Mouse (Mus musculus) MEL (cell line): ENCODE measurements around the gene Ncf1. TPM values are rescaled to one million over a fixed set of nuclear protein-coding genes. Genes with fewer than 3 reads are reported as not detected.
A peak's percentile ranks its signal among the peaks of the same experiment; 100 is the strongest.

Experiments used
- DNase-seq: peaks from one replicate; pipeline ENCODE4 v3.0.0; 2011; ENCODE audit warnings: low read depth, low spot score
- H3K27ac ChIP-seq: 2 replicates; pipeline ENCODE4 v1.5.1; 2012; ENCODE audit warnings: low read depth, mild to moderate bottlenecking, control low read depth, low read length, moderate library complexity; ENCODE audit not compliant: control insufficient read depth
- H3K27me3 ChIP-seq, 2 experiments: fragments of 150-350 bp in 1 of 2; sonication (generic) in 1 of 2; 2 replicates each; pipeline ENCODE4 v1.6.1; 2012; ENCODE audit warnings: low read length in 2 of 2, mild to moderate bottlenecking in 2 of 2, improper control_type of control experiment in 1 of 2, moderate library complexity in 1 of 2; ENCODE audit not compliant: insufficient read depth in 2 of 2, control insufficient read depth in 1 of 2
- H3K36me3 ChIP-seq, 2 experiments: 2 replicates each; pipeline ENCODE4 v1.6.1; 2012 to 2014; ENCODE audit warnings: low read length in 2 of 2, improper control_type of control experiment in 1 of 2, inconsistent platforms in 1 of 2, mild to moderate bottlenecking in 1 of 2; ENCODE audit not compliant: insufficient read depth in 2 of 2, control insufficient read depth in 1 of 2
- H3K4me1 ChIP-seq, 2 experiments: fragments of 150-350 bp in 1 of 2; sonication (generic) in 1 of 2; 2 replicates each; pipeline ENCODE4 v1.6.1; 2012; ENCODE audit warnings: low read length in 2 of 2, improper control_type of control experiment in 1 of 2, mild to moderate bottlenecking in 1 of 2; ENCODE audit not compliant: insufficient read depth in 2 of 2, control insufficient read depth in 1 of 2
- H3K4me3 ChIP-seq, 2 experiments: fragments of 150-350 bp in 1 of 2; sonication (generic) in 1 of 2; 2 replicates each; pipeline ENCODE4 v1.5.1; 2012; ENCODE audit warnings: low read depth in 2 of 2, low read length in 2 of 2, mild to moderate bottlenecking in 2 of 2, moderate library complexity in 2 of 2, control low read depth in 1 of 2, improper control_type of control experiment in 1 of 2; ENCODE audit not compliant: control insufficient read depth in 1 of 2, insufficient read depth in 1 of 2
- H3K79me2 ChIP-seq: 2 replicates; pipeline ENCODE4 v1.6.1; 2012; ENCODE audit warnings: mild to moderate bottlenecking, low read length, moderate library complexity; ENCODE audit not compliant: control insufficient read depth, poor library complexity, insufficient read depth
- H3K9ac ChIP-seq: 2 replicates; pipeline ENCODE4 v1.6.1; 2012; ENCODE audit warnings: low read depth, mild to moderate bottlenecking, control low read depth, low read length, moderate library complexity; ENCODE audit not compliant: control insufficient read depth, poor library complexity, severe bottlenecking
- H3K9me3 ChIP-seq: fragments of 150-350 bp; sonication (generic); replicated peaks from 2 replicates; pipeline ENCODE4 v1.6.1; 2012; ENCODE audit warnings: mild to moderate bottlenecking, low read length, improper control_type of control experiment, moderate library complexity; ENCODE audit not compliant: insufficient read depth
- CHD1 ChIP-seq: IDR thresholded peaks from 2 replicates; pipeline ENCODE4 v1.6.1; 2012; ENCODE audit warnings: low read depth, mild to moderate bottlenecking, inconsistent platforms, low read length, improper control_type of control experiment
- CHD2 ChIP-seq: IDR thresholded peaks from 2 replicates; pipeline ENCODE4 v1.6.1; 2011; ENCODE audit warnings: low read length, improper control_type of control experiment
- CTCF ChIP-seq, 3 experiments: IDR thresholded peaks in 2 of 3; conservative IDR thresholded peaks in 1 of 3; 2 replicates each; pipeline ENCODE4 v1.5.1; 2011 to 2012; ENCODE audit warnings: low read length in 3 of 3, low read depth in 2 of 3, mild to moderate bottlenecking in 2 of 3, improper control_type of control experiment in 1 of 3, inconsistent platforms in 1 of 3, mixed read lengths in 1 of 3, moderate library complexity in 1 of 3; ENCODE audit not compliant: control insufficient read depth in 1 of 3, insufficient read depth in 1 of 3, poor library complexity in 1 of 3, severe bottlenecking in 1 of 3
- E2F4 ChIP-seq: IDR thresholded peaks from 2 replicates; pipeline ENCODE4 v1.6.1; 2011; ENCODE audit warnings: low read depth, low read length, improper control_type of control experiment, borderline replicate concordance
- ELF1 ChIP-seq: IDR thresholded peaks from 2 replicates; pipeline ENCODE4 v1.6.1; 2014; ENCODE audit warnings: low read depth, mild to moderate bottlenecking, inconsistent platforms, low read length, improper control_type of control experiment, moderate library complexity
- EP300 ChIP-seq, 2 experiments: IDR thresholded peaks; 2 replicates each; pipeline ENCODE4 v1.6.1; 2011; ENCODE audit warnings: improper control_type of control experiment in 2 of 2, low read length in 2 of 2, low read depth in 1 of 2, mild to moderate bottlenecking in 1 of 2
- ETS1 ChIP-seq: IDR thresholded peaks from 2 replicates; pipeline ENCODE4 v1.6.1; 2012; ENCODE audit warnings: low read depth, mild to moderate bottlenecking, inconsistent platforms, low read length, improper control_type of control experiment, moderate library complexity
- GATA1 ChIP-seq: IDR thresholded peaks from 2 replicates; pipeline ENCODE4 v1.6.1; 2011; ENCODE audit warnings: low read depth, low read length, improper control_type of control experiment
- HCFC1 ChIP-seq: IDR thresholded peaks from 2 replicates; pipeline ENCODE4 v1.6.1; 2012; ENCODE audit warnings: low read depth, mild to moderate bottlenecking, inconsistent platforms, low read length, improper control_type of control experiment, moderate library complexity
- KAT2A ChIP-seq: conservative IDR thresholded peaks from 2 replicates; pipeline ENCODE4 v1.6.1; 2012; ENCODE audit warnings: low read depth, low read length, improper control_type of control experiment, inconsistent platforms
- MAX ChIP-seq: IDR thresholded peaks from 2 replicates; pipeline ENCODE4 v1.6.1; 2011; ENCODE audit warnings: low read length, improper control_type of control experiment
- MEF2A ChIP-seq: IDR thresholded peaks from 2 replicates; pipeline ENCODE4 v1.6.1; 2014; ENCODE audit warnings: low read depth, mild to moderate bottlenecking, inconsistent platforms, low read length, improper control_type of control experiment; ENCODE audit not compliant: poor library complexity, insufficient replicate concordance, severe bottlenecking; ENCODE audit errors: extremely low read depth
- MYB ChIP-seq: IDR thresholded peaks from 2 replicates; pipeline ENCODE4 v1.6.1; 2011; ENCODE audit warnings: mild to moderate bottlenecking, low read depth, low read length, improper control_type of control experiment
- MYC ChIP-seq: IDR thresholded peaks from 2 replicates; pipeline ENCODE4 v1.6.1; 2011; ENCODE audit warnings: low read depth, mild to moderate bottlenecking, low read length, improper control_type of control experiment, moderate library complexity
- POLR2A ChIP-seq, 2 experiments: IDR thresholded peaks; 2 replicates each; pipeline ENCODE4 v1.6.1; 2011 to 2012; ENCODE audit warnings: low read length in 2 of 2, mild to moderate bottlenecking in 2 of 2, control low read depth in 1 of 2, improper control_type of control experiment in 1 of 2, low read depth in 1 of 2, moderate library complexity in 1 of 2; ENCODE audit not compliant: control insufficient read depth in 1 of 2, insufficient read depth in 1 of 2, poor library complexity in 1 of 2
- POLR2AphosphoS2 ChIP-seq: IDR thresholded peaks from 2 replicates; pipeline ENCODE4 v1.6.1; 2011; ENCODE audit warnings: low read length, improper control_type of control experiment
- POLR2AphosphoS5 ChIP-seq: IDR thresholded peaks from 2 replicates; pipeline ENCODE4 v1.6.1; 2012; ENCODE audit warnings: low read depth, borderline replicate concordance, mild to moderate bottlenecking, inconsistent platforms, low read length, moderate library complexity, mixed read lengths
- RCOR1 ChIP-seq: IDR thresholded peaks from 2 replicates; pipeline ENCODE4 v1.6.1; 2012; ENCODE audit warnings: low read depth, mild to moderate bottlenecking, inconsistent platforms, low read length, improper control_type of control experiment
- SIN3A ChIP-seq: IDR thresholded peaks from 2 replicates; pipeline ENCODE4 v1.6.1; 2012; ENCODE audit warnings: low read length, improper control_type of control experiment, inconsistent platforms
- SMC3 ChIP-seq: IDR thresholded peaks from 2 replicates; pipeline ENCODE4 v1.6.1; 2011; ENCODE audit warnings: low read depth, low read length, improper control_type of control experiment
- TBP ChIP-seq: IDR thresholded peaks from 2 replicates; pipeline ENCODE4 v1.8.0; 2011; ENCODE audit warnings: low read depth, low read length, improper control_type of control experiment
- UBTF ChIP-seq: IDR thresholded peaks from 2 replicates; pipeline ENCODE4 v1.6.1; 2012; ENCODE audit warnings: low read depth, mild to moderate bottlenecking, inconsistent platforms, low read length, improper control_type of control experiment, moderate library complexity, borderline replicate concordance; ENCODE audit not compliant: insufficient read depth
- USF1 ChIP-seq: IDR thresholded peaks from 2 replicates; pipeline ENCODE4 v1.6.1; 2014; ENCODE audit warnings: low read depth, mild to moderate bottlenecking, inconsistent platforms, low read length, improper control_type of control experiment, moderate library complexity
- ZC3H11A ChIP-seq: IDR thresholded peaks from 2 replicates; pipeline ENCODE4 v1.6.1; 2012; ENCODE audit warnings: low read depth, mild to moderate bottlenecking, inconsistent platforms, low read length, improper control_type of control experiment
- ZMIZ1 ChIP-seq: IDR thresholded peaks from 2 replicates; pipeline ENCODE4 v1.6.1; 2012; ENCODE audit warnings: low read depth, mild to moderate bottlenecking, inconsistent platforms, low read length, improper control_type of control experiment, moderate library complexity
- ZNF384 ChIP-seq: IDR thresholded peaks from 2 replicates; pipeline ENCODE4 v1.6.1; 2012; ENCODE audit warnings: low read depth, mild to moderate bottlenecking, inconsistent platforms, low read length, improper control_type of control experiment
- polyA plus RNA-seq, 2 experiments: library from polyadenylated mRNA; stranded (reverse) in 1 of 2; unstranded in 1 of 2; fragments of >175 nt in 1 of 2; fragments of >200 nt in 1 of 2; gene quantifications; 2 replicates each; pipeline versions ENCODE4 v1.2.1 to v1.2.4; 2012; ENCODE audit warnings: low replicate concordance in 2 of 2, low read depth in 1 of 2; ENCODE audit not compliant: insufficient read length in 2 of 2, insufficient read depth in 1 of 2, missing spikeins in 1 of 2
- total RNA-seq: library from RNA; depleted of rRNA; stranded (reverse); fragments of 300-350 nt; gene quantifications from 2 replicates; pipeline ENCODE4 v1.2.3, GENCODE M21; 2012; rRNA removed

Gene Ncf1
- total and polyA plus RNA-seq, 3 experiments: 0.58 to 3.3 TPM; not detected in 1

DNA sequence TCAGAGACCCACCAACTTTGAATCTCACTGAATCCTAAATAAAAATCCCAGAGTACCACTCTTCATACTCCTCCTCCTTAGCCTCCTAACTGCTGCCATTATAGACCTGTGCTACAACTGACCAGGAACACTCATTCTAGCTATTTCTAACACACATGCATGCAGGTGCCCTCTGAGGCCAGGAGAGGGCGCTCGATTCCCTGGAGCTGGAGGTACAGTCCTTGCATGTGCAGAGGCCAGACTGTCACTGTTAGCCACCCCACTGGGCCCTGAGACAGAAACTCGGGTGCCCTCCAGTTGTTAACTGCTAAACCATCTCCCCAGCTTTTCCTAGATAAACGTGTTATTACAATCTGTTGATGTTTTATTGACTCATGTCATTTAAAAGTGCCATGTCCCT, 56.2 kb downstream of the Ncf1 start (continued):
- TF ChIP-seq POLR2AphosphoS5 (no peak), ZC3H11A (peak; percentile 15; the same call in 1 of the 2 replicates), ELF1 (no peak), RCOR1 (no peak), POLR2AphosphoS2 (no peak), MYB (no peak), USF1 (no peak), UBTF (no peak), MYC (peak; percentile 71), HCFC1 (0 out of 2 replicates have a peak, but pooled peaks have one; percentile 20), ZMIZ1 (no peak), KAT2A (no peak), ETS1 (no peak), MAX (peak; percentile 60; the same call in 1 of the 2 replicates), TBP (no peak), ZNF384 (no peak)

DNA sequence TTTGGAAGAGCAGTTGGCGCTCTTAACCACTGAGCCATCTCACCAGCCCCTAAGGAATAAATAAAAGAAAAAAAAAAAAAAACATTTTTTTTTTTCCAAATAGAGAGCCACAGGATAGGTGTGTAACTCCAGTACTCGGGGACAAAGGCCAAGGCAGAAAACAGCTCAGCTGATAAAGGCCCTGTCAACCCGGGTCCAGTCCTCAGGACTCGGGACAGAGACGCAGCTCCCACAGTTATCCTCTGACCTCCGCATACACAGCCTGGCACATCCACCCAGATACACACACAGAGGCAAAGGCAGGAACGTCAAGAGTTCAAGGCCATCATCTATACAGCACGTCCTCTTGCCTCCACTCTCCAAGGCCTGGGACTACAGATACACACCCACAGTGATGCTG, 59.3 kb downstream of the Ncf1 start:
- Histone ChIP-seq H3K79me2 (peaks cover 14% of the 10 kb centered on the region), H3K9ac (no peak overlapping the region), H3K4me1 (peaks cover 0 to 6% of the 10 kb centered on the region in 2 experiments; a peak in 2 of 4 replicates), H3K36me3 (peaks cover 9 to 10% of the 10 kb centered on the region in 2 experiments), H3K9me3 (no peaks in the 10 kb centered on the region), H3K4me3 (no peak overlapping the region), H3K27me3 (no peaks in the 10 kb centered on the region), H3K27ac (no peak overlapping the region)
- no peak for DNase-seq
- no peak for TF ChIP-seq SMC3
- no peak for TF ChIP-seq ZC3H11A
- no peak for TF ChIP-seq POLR2A (IDR thresholded peaks at IDR 0.05; ENCODE audit: control insufficient read depth in 1 of 2, insufficient read depth in 1 of 2, low read depth in 1 of 2, low read length in 2 of 2, poor library complexity in 1 of 2)
- TF ChIP-seq E2F4: no peak
- no peak for TF ChIP-seq SIN3A
- TF ChIP-seq MAX: no peak
- TF ChIP-seq MEF2A: no peak
- no peak for TF ChIP-seq ZNF384
- no peak for TF ChIP-seq TBP
- TF ChIP-seq ZMIZ1: no peak
- no peak for TF ChIP-seq HCFC1
- no peak for TF ChIP-seq EP300 (IDR thresholded peaks at IDR 0.05; ENCODE audit: low read depth in 1 of 2, low read length in 2 of 2)
- TF ChIP-seq ETS1: no peak
- TF ChIP-seq GATA1: no peak
- no peak for TF ChIP-seq CTCF (IDR thresholded peaks at IDR 0.05 in 2 of 3, conservative IDR thresholded peaks at IDR 0.05 in 1 of 3; ENCODE audit: control insufficient read depth in 1 of 3, insufficient read depth in 1 of 3, low read depth in 2 of 3, low read length in 3 of 3, poor library complexity in 1 of 3, severe bottlenecking in 1 of 3)
- no peak for TF ChIP-seq CHD1
- TF ChIP-seq CHD2: no peak

Other genes starting within 250 kb of the Ncf1 start
- gene Castor2, start 129.9 kb downstream of the Ncf1 start, total RNA-seq: 0.46 and 0.49 TPM in 2 replicates
- gene Castor2, start 129.9 kb downstream of the Ncf1 start, polyA plus RNA-seq: 1 to 10 TPM in 1 of 2 experiments, not detected in 1; 1.4 TPM
- gene Rcc1l, start 52.9 kb downstream of the Ncf1 start, total RNA-seq: 54.1 and 59.1 TPM in 2 replicates
- gene Rcc1l, start 52.9 kb downstream of the Ncf1 start, polyA plus RNA-seq: 10 to 100 TPM in 1 of 2 experiments, not detected in 1; 51.7 TPM
- gene Gtf2ird2, start 45.6 kb downstream of the Ncf1 start, total RNA-seq: 2.6 and 3.6 TPM in 2 replicates
- 1 to 10 TPM in 1 of 2 experiments, not detected in 1; 4.6 TPM for gene Gtf2ird2, start 45.6 kb downstream of the Ncf1 start, polyA plus RNA-seq
- gene Gtf2i, start 85.1 kb upstream of the Ncf1 start, total RNA-seq: 46.7 and 47.2 TPM in 2 replicates
- 100 to 1,000 TPM; 128 to 151 TPM for gene Gtf2i, start 85.1 kb upstream of the Ncf1 start, polyA plus RNA-seq
- gene Gtf2ird1, start 227.1 kb upstream of the Ncf1 start, total RNA-seq: 15.2 and 17.5 TPM in 2 replicates
- 10 to 100 TPM in 1 of 2 experiments, not detected in 1; 54.7 TPM for gene Gtf2ird1, start 227.1 kb upstream of the Ncf1 start, polyA plus RNA-seq